Mouse (Mus musculus) lung, adult 10 weeks (tissue): ENCODE data around the gene C730034F03Rik. TPM values are rescaled to one million over a fixed set of nuclear protein-coding genes. Genes with fewer than 3 reads are reported as not detected.

Source experiments
- polyA plus RNA-seq: library from polyadenylated mRNA; stranded (reverse); fragments of 350-450 nt; fragmentation: Illumina TruSeq; extraction: RNeasy Lipid Tissue Mini Kit (QIAGEN cat#74804); gene quantifications from one replicate; pipeline ENCODE4 v1.2.3, GENCODE M21; 2014; ENCODE audit warnings: low read depth, low replicate concordance; ENCODE audit not compliant: insufficient read depth

The C730034F03Rik gene
- 0.62 TPM for polyA plus RNA-seq

GRCm38 (mm10) chr15:89429352-89430221, at the start of gene C730034F03Rik, which contains the start of the genes Gm44502 and Chkb:
Gene C730034F03Rik (plus strand): TSS chr15:89429589.
Gene Gm44502 (minus strand): TSS chr15:89429696.
Gene Chkb (minus strand): TSS chr15:89429908.

DNA sequence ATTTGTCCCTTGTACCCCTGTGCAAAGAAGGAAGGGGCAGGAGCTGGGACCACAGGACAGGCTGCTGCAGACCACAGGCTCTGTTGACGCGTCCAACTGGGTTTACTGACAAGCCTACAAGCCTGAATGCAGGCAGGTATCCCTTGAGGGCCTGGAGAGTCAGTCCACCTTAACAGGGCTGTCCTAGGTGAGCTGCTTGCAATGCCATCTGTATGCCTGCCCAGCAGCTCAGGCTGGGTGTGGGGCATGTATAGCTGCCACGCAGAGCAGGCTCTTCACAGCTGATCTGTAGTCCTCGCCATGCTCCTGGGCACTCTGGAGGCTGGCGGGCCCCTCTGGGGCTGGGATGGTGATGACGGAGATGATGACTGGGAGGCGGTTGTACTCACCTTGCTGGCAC, 44.8 kb upstream of the C730034F03Rik start, which contains the start of gene Klhdc7b:
TSS of gene Klhdc7b (plus strand) at position 301 of the 400 bp plus-strand sequence.

GRCm38 (mm10) chr15:89410118-89410517, 19.3 kb upstream of the C730034F03Rik start, which contains the start of gene Syce3:
Gene Syce3 (minus strand): TSS chr15:89410503.

GRCm38 (mm10) chr15:89425711-89426121, 3.7 kb upstream of the C730034F03Rik start, which contains the start of gene Cpt1b:
Gene Cpt1b (minus strand): TSS chr15:89425863.

GRCm38 (mm10) chr15:89453865-89454478, 24.6 kb downstream of the C730034F03Rik start, which contains the start of gene Mapk8ip2:
Gene Mapk8ip2 (plus strand): TSS chr15:89453913.

GRCm38 (mm10) chr15:89477091-89477491, 47.7 kb downstream of the C730034F03Rik start, which contains the start of gene Arsa:
Gene Arsa (minus strand): TSS chr15:89477425.

Other genes with a start within 250 kb of the C730034F03Rik start
- gene Plxnb2, start 248.8 kb upstream of the C730034F03Rik start, polyA plus RNA-seq, result 120 TPM
- 3.5 TPM for gene Dennd6b, start 233.1 kb upstream of the C730034F03Rik start, polyA plus RNA-seq
- 13.9 TPM for gene Ppp6r2, start 218.0 kb upstream of the C730034F03Rik start, polyA plus RNA-seq
- gene Sbf1, start 114.3 kb upstream of the C730034F03Rik start, polyA plus RNA-seq, result 32.8 TPM
- gene Adm2, start 106.9 kb upstream of the C730034F03Rik start, polyA plus RNA-seq, result not detected
- gene Miox, start 95.2 kb upstream of the C730034F03Rik start, polyA plus RNA-seq, result not detected
- 23.1 TPM for gene Lmf2, start 73.9 kb upstream of the C730034F03Rik start, polyA plus RNA-seq
- gene Ncaph2, start 73.9 kb upstream of the C730034F03Rik start, polyA plus RNA-seq, result 62.3 TPM
- gene Sco2, start 55.7 kb upstream of the C730034F03Rik start, polyA plus RNA-seq, result 18.5 TPM
- 3.3 TPM for gene Tymp, start 52.5 kb upstream of the C730034F03Rik start, polyA plus RNA-seq
- gene Odf3b, start 50.3 kb upstream of the C730034F03Rik start, polyA plus RNA-seq, result 25.2 TPM
- gene Klhdc7b, start 44.7 kb upstream of the C730034F03Rik start, polyA plus RNA-seq, result not detected
- gene Syce3, start 19.1 kb upstream of the C730034F03Rik start, polyA plus RNA-seq, result not detected
- 5.5 TPM for gene Cpt1b, start 3.7 kb upstream of the C730034F03Rik start, polyA plus RNA-seq
- 0.08 TPM for gene Gm44502, start 107 bp downstream of the C730034F03Rik start, polyA plus RNA-seq
- 46.8 TPM for gene Chkb, start 319 bp downstream of the C730034F03Rik start, polyA plus RNA-seq
- not detected for gene Mapk8ip2, start 24.3 kb downstream of the C730034F03Rik start, polyA plus RNA-seq
- gene Arsa, start 47.8 kb downstream of the C730034F03Rik start, polyA plus RNA-seq, result 20.2 TPM
- gene Shank3, start 70.0 kb downstream of the C730034F03Rik start, polyA plus RNA-seq, result 16.7 TPM
- gene Acr, start 138.7 kb downstream of the C730034F03Rik start, polyA plus RNA-seq, result 0.23 TPM
- gene Rabl2, start 162.3 kb downstream of the C730034F03Rik start, polyA plus RNA-seq, result 14.7 TPM